Mouse (Mus musculus) MEL (cell line): ENCODE measurements around the gene Tubb3. TPM values are rescaled to one million over a fixed set of nuclear protein-coding genes. Genes with fewer than 3 reads are reported as not detected.

Experiments used
- DNase-seq: peaks from one replicate; pipeline ENCODE4 v3.0.0; 2011; ENCODE audit warnings: low read depth, low spot score
- H3K27ac ChIP-seq: 2 replicates; pipeline ENCODE4 v1.5.1; 2012; ENCODE audit warnings: low read depth, mild to moderate bottlenecking, control low read depth, low read length, moderate library complexity; ENCODE audit not compliant: control insufficient read depth
- H3K27me3 ChIP-seq, 2 experiments: fragments of 150-350 bp in 1 of 2; sonication (generic) in 1 of 2; 2 replicates each; pipeline ENCODE4 v1.6.1; 2012; ENCODE audit warnings: low read length in 2 of 2, mild to moderate bottlenecking in 2 of 2, improper control_type of control experiment in 1 of 2, moderate library complexity in 1 of 2; ENCODE audit not compliant: insufficient read depth in 2 of 2, control insufficient read depth in 1 of 2
- H3K36me3 ChIP-seq, 2 experiments: 2 replicates each; pipeline ENCODE4 v1.6.1; 2012 to 2014; ENCODE audit warnings: low read length in 2 of 2, improper control_type of control experiment in 1 of 2, inconsistent platforms in 1 of 2, mild to moderate bottlenecking in 1 of 2; ENCODE audit not compliant: insufficient read depth in 2 of 2, control insufficient read depth in 1 of 2
- H3K4me1 ChIP-seq, 2 experiments: fragments of 150-350 bp in 1 of 2; sonication (generic) in 1 of 2; 2 replicates each; pipeline ENCODE4 v1.6.1; 2012; ENCODE audit warnings: low read length in 2 of 2, improper control_type of control experiment in 1 of 2, mild to moderate bottlenecking in 1 of 2; ENCODE audit not compliant: insufficient read depth in 2 of 2, control insufficient read depth in 1 of 2
- H3K4me3 ChIP-seq, 2 experiments: fragments of 150-350 bp in 1 of 2; sonication (generic) in 1 of 2; 2 replicates each; pipeline ENCODE4 v1.5.1; 2012; ENCODE audit warnings: low read depth in 2 of 2, low read length in 2 of 2, mild to moderate bottlenecking in 2 of 2, moderate library complexity in 2 of 2, control low read depth in 1 of 2, improper control_type of control experiment in 1 of 2; ENCODE audit not compliant: control insufficient read depth in 1 of 2, insufficient read depth in 1 of 2
- H3K79me2 ChIP-seq: 2 replicates; pipeline ENCODE4 v1.6.1; 2012; ENCODE audit warnings: mild to moderate bottlenecking, low read length, moderate library complexity; ENCODE audit not compliant: control insufficient read depth, poor library complexity, insufficient read depth
- H3K9ac ChIP-seq: 2 replicates; pipeline ENCODE4 v1.6.1; 2012; ENCODE audit warnings: low read depth, mild to moderate bottlenecking, control low read depth, low read length, moderate library complexity; ENCODE audit not compliant: control insufficient read depth, poor library complexity, severe bottlenecking
- H3K9me3 ChIP-seq: fragments of 150-350 bp; sonication (generic); replicated peaks from 2 replicates; pipeline ENCODE4 v1.6.1; 2012; ENCODE audit warnings: mild to moderate bottlenecking, low read length, improper control_type of control experiment, moderate library complexity; ENCODE audit not compliant: insufficient read depth
- BHLHE40 ChIP-seq: IDR thresholded peaks from 2 replicates; pipeline ENCODE4 v1.6.1; 2012; ENCODE audit warnings: low read depth, mild to moderate bottlenecking, inconsistent platforms, low read length, improper control_type of control experiment, borderline replicate concordance
- CHD1 ChIP-seq: IDR thresholded peaks from 2 replicates; pipeline ENCODE4 v1.6.1; 2012; ENCODE audit warnings: low read depth, mild to moderate bottlenecking, inconsistent platforms, low read length, improper control_type of control experiment
- ELF1 ChIP-seq: IDR thresholded peaks from 2 replicates; pipeline ENCODE4 v1.6.1; 2014; ENCODE audit warnings: low read depth, mild to moderate bottlenecking, inconsistent platforms, low read length, improper control_type of control experiment, moderate library complexity
- EP300 ChIP-seq, 2 experiments: IDR thresholded peaks; 2 replicates each; pipeline ENCODE4 v1.6.1; 2011; ENCODE audit warnings: improper control_type of control experiment in 2 of 2, low read length in 2 of 2, low read depth in 1 of 2, mild to moderate bottlenecking in 1 of 2
- GABPA ChIP-seq: IDR thresholded peaks from 2 replicates; pipeline ENCODE4 v1.6.1; 2012; ENCODE audit warnings: low read depth, mild to moderate bottlenecking, inconsistent platforms, low read length, improper control_type of control experiment, moderate library complexity
- GATA1 ChIP-seq: IDR thresholded peaks from 2 replicates; pipeline ENCODE4 v1.6.1; 2011; ENCODE audit warnings: low read depth, low read length, improper control_type of control experiment
- KAT2A ChIP-seq: conservative IDR thresholded peaks from 2 replicates; pipeline ENCODE4 v1.6.1; 2012; ENCODE audit warnings: low read depth, low read length, improper control_type of control experiment, inconsistent platforms
- MAFK ChIP-seq: IDR thresholded peaks from 2 replicates; pipeline ENCODE4 v1.6.1; 2011; ENCODE audit warnings: low read depth, mild to moderate bottlenecking, low read length, improper control_type of control experiment, borderline replicate concordance
- MYB ChIP-seq: IDR thresholded peaks from 2 replicates; pipeline ENCODE4 v1.6.1; 2011; ENCODE audit warnings: mild to moderate bottlenecking, low read depth, low read length, improper control_type of control experiment
- MYC ChIP-seq: IDR thresholded peaks from 2 replicates; pipeline ENCODE4 v1.6.1; 2011; ENCODE audit warnings: low read depth, mild to moderate bottlenecking, low read length, improper control_type of control experiment, moderate library complexity
- NRF1 ChIP-seq: IDR thresholded peaks from 2 replicates; pipeline ENCODE4 v1.6.1; 2014; ENCODE audit warnings: low read depth, mild to moderate bottlenecking, inconsistent platforms, low read length, improper control_type of control experiment, moderate library complexity; ENCODE audit not compliant: poor library complexity, insufficient read depth, severe bottlenecking
- POLR2AphosphoS5 ChIP-seq: IDR thresholded peaks from 2 replicates; pipeline ENCODE4 v1.6.1; 2012; ENCODE audit warnings: low read depth, borderline replicate concordance, mild to moderate bottlenecking, inconsistent platforms, low read length, moderate library complexity, mixed read lengths
- RCOR1 ChIP-seq: IDR thresholded peaks from 2 replicates; pipeline ENCODE4 v1.6.1; 2012; ENCODE audit warnings: low read depth, mild to moderate bottlenecking, inconsistent platforms, low read length, improper control_type of control experiment
- SIN3A ChIP-seq: IDR thresholded peaks from 2 replicates; pipeline ENCODE4 v1.6.1; 2012; ENCODE audit warnings: low read length, improper control_type of control experiment, inconsistent platforms
- TAL1 ChIP-seq: IDR thresholded peaks from 2 replicates; pipeline ENCODE4 v1.6.1; 2012; ENCODE audit warnings: mild to moderate bottlenecking, inconsistent platforms, low read length, moderate library complexity, mixed read lengths
- TCF12 ChIP-seq: IDR thresholded peaks from 2 replicates; pipeline ENCODE4 v1.6.1; 2014; ENCODE audit warnings: low read depth, mild to moderate bottlenecking, inconsistent platforms, low read length, improper control_type of control experiment, moderate library complexity
- USF1 ChIP-seq: IDR thresholded peaks from 2 replicates; pipeline ENCODE4 v1.6.1; 2014; ENCODE audit warnings: low read depth, mild to moderate bottlenecking, inconsistent platforms, low read length, improper control_type of control experiment, moderate library complexity
- USF2 ChIP-seq, 2 experiments: IDR thresholded peaks; 2 replicates each; pipeline ENCODE4 v1.6.1; 2011 to 2012; ENCODE audit warnings: improper control_type of control experiment in 2 of 2, low read length in 2 of 2, borderline replicate concordance in 1 of 2, inconsistent platforms in 1 of 2, low read depth in 1 of 2, mild to moderate bottlenecking in 1 of 2; ENCODE audit not compliant: insufficient read depth in 1 of 2
- polyA plus RNA-seq, 2 experiments: library from polyadenylated mRNA; stranded (reverse) in 1 of 2; unstranded in 1 of 2; fragments of >175 nt in 1 of 2; fragments of >200 nt in 1 of 2; gene quantifications; 2 replicates each; pipeline versions ENCODE4 v1.2.1 to v1.2.4; 2012; ENCODE audit warnings: low replicate concordance in 2 of 2, low read depth in 1 of 2; ENCODE audit not compliant: insufficient read length in 2 of 2, insufficient read depth in 1 of 2, missing spikeins in 1 of 2
- total RNA-seq: library from RNA; depleted of rRNA; stranded (reverse); fragments of 300-350 nt; gene quantifications from 2 replicates; pipeline ENCODE4 v1.2.3, GENCODE M21; 2012

Gene Tubb3
- total and polyA plus RNA-seq, 3 experiments, result 0.69 to 1.4 TPM; not detected in 1

DNA sequence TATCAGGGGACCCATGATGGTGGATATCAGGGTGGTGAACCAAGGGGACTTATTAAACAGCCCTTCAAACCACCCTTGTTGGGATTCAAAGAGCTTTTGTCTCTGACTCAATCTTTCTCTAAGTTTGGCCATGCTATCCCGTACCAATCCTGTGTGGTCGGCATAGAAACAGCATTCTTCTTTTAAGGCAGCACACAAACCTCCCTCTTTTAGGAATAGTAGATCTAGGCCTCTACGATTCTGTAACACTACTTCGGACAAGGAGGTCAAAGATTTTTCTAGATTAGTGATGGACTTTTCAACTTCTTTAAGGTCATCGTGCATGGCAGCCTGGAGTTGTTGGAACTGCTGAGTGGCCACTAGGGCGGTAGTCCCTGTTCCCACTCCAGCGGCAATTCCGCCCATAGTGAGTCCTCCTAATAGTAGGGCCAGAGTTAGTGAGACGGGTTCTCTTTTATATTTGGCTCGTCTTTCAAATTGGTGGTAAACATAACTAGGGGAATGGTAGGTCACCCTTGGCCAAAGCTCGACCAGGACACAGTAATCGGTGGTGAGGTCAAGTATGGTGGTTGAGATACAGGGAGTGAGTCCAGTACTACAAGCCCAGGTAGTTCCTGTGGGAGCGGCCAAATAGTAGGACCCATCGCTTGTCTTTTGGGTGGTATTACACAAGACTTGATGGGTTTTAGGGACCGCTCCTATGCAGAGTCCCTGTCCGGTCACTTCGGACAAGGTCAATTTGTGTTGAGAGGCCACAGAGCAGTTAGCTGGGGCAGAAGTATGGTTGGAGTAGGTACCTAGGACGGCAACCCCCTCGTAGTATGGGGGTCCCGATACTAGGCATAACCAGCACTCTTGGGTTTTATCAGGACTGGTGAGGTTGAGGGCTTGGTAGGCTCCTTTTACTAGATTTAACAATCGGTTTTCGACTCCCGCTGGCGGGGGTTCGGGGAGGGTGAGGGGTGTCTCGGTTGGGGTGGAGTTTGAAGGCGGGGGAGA is 15.6 kb downstream of the Tubb3 start (continued):
- TF ChIP-seq USF2 (IDR thresholded peaks at IDR 0.05; ENCODE audit: borderline replicate concordance in 1 of 2, insufficient read depth in 1 of 2, low read depth in 1 of 2, low read length in 2 of 2) (no peak), MYC (no peak)

DNA sequence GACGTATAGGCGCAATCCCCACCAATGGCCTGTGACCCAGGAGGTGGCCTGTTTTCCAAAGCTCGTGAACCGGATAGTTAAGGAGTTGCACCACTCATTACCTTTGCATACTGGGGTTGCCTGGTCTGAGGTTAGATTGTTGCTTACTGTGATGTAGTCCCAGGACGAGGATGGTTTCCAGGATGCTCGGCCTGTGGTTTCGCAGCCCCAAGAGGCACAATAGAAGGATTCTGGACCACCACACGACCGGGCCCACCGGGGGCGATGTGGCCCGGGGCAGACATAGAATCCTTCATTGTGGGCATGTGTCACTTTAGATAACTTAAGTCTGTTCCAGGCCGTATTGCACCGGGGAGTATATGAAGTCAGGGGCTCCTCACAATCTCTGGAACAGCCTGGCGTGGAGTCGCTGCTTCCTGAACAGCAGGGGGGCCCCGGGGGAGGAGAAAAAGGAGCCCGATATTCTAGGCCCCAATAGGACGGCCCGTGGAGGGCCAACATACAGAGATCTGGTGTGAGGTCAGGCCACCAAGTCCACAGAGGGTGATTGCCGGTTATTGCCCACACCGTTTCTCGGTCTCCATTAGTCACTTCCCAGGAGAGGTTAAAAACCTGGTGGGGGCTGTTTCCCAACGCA is 16.5 kb downstream of the Tubb3 start:
- TF ChIP-seq CHD1 (no peak), NRF1 (no peak), RCOR1 (no peak), ELF1 (no peak), USF1 (no peak), KAT2A (no peak), GABPA (no peak), TAL1 (no peak), BHLHE40 (no peak), MYB (no peak), SIN3A (no peak)
- H3K4me1 ChIP-seq, result peaks cover 0 to under 1% of the 10 kb centered on the region in 2 experiments; a peak in 2 of 4 replicates
- H3K36me3 ChIP-seq, result no peaks in the 10 kb centered on the region; a peak in 1 of 4 replicates
- 0 out of 2 replicates have a peak, but pooled peaks cover 2% of the 10 kb centered on the region for H3K9me3 ChIP-seq
- H3K79me2 ChIP-seq, result no peaks in the 10 kb centered on the region
- H3K27ac ChIP-seq, result no peak overlapping the region
- no peak overlapping the region for H3K9ac ChIP-seq
- H3K4me3 ChIP-seq, result no peak overlapping the region
- no peak for DNase-seq
- no peaks in the 10 kb centered on the region for H3K27me3 ChIP-seq

DNA sequence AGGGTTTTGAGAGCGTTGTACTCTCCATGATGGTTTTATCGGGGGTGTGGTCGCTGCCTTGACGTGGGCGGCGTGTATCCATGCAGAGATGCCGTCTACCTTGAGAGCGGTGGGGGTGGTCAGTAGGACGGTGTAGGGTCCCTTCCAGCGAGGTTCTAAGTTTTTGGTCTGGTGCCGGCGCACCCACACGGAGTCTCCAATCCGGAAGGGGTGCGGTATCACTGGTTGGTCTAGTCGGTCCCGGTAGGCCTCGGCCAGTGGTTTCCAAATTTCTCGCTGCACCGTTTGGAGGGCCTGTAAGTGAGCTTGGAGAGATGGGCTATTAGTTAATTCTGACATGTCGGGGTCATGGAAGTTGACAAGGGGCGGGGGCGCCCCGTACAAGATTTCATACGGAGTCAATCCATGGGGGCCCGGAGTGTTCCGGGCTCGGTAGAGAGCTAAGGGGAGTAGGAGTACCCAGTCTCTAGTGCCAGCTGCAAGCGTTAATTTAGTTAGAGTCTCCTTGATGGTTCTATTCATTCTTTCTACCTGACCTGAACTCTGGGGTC is 17.2 kb downstream of the Tubb3 start:
- no peak overlapping the region for H3K9ac ChIP-seq
- no peaks in the 10 kb centered on the region for H3K27me3 ChIP-seq
- no peaks in the 10 kb centered on the region; a peak in 1 of 4 replicates for H3K36me3 ChIP-seq
- H3K4me1 ChIP-seq, result no peaks in the 10 kb centered on the region
- H3K79me2 ChIP-seq, result no peaks in the 10 kb centered on the region
- H3K9me3 ChIP-seq, result 0 out of 2 replicates have a peak, but pooled peaks cover 2% of the 10 kb centered on the region
- H3K4me3 ChIP-seq, result no peak overlapping the region
- DNase-seq, result no peak
- TF ChIP-seq TCF12, result no peak
- no peak for TF ChIP-seq USF2 (IDR thresholded peaks at IDR 0.05; ENCODE audit: borderline replicate concordance in 1 of 2, insufficient read depth in 1 of 2, low read depth in 1 of 2, low read length in 2 of 2)
- no peak for TF ChIP-seq POLR2AphosphoS5
- TF ChIP-seq TAL1, result no peak
- TF ChIP-seq EP300 (IDR thresholded peaks at IDR 0.05; ENCODE audit: low read depth in 1 of 2, low read length in 2 of 2), result no peak
- TF ChIP-seq MAFK, result no peak
- TF ChIP-seq ELF1, result no peak
- no peak for TF ChIP-seq GATA1
- H3K27ac ChIP-seq, result no peak overlapping the region
